Mouse (Mus musculus) c-Kit-positive CD71-negative TER-119-negative erythroid progenitor cells, embryonic 14.5 days (primary cell): ENCODE measurements around the gene Atp6v0a2.
"Not testable (repeated sequence)": the region's sequence is repeated elsewhere in the genome, so short reads cannot be mapped to it uniquely, and the experiment has no call there.

ENCODE experiments used
- DNase-seq: peaks from one replicate; pipeline ENCODE4 v3.0.0-alpha.2; 2013; ENCODE audit warnings: low read depth

Atp6v0a2 gene

GRCm38 (mm10) chr5:124628448-124629363 is at the start of gene Atp6v0a2:
Atp6v0a2 (plus strand) TSS chr5:124628576.
- DNase-seq, result peak; percentile 80

GRCm38 (mm10) chr5:124578633-124579317 is 49.6 kb upstream of the Atp6v0a2 start, which contains the start of the genes Eif2b1 and Gtf2h3:
Eif2b1 (minus strand) TSS chr5:124579131.
Gtf2h3 (plus strand) TSS chr5:124579140.
- peak; percentile 91 for DNase-seq

GRCm38 (mm10) chr5:124582515-124582914 is 45.9 kb upstream of the Atp6v0a2 start:
- DNase-seq, result no peak

- DNase-seq, result no peak
Observed at GRCm38 (mm10) chr5:124592768-124593167, 35.6 kb upstream of the Atp6v0a2 start.

- DNase-seq, result peak; percentile 73
Observed at GRCm38 (mm10) chr5:124598224-124599174, 29.9 kb upstream of the Atp6v0a2 start.

GRCm38 (mm10) chr5:124599726-124600125 is 28.6 kb upstream of the Atp6v0a2 start:
- not testable (repeated sequence) for DNase-seq

- peak; percentile 52 for DNase-seq
Observed at GRCm38 (mm10) chr5:124602349-124602748, 26.0 kb upstream of the Atp6v0a2 start.

GRCm38 (mm10) chr5:124604296-124604695 is 24.1 kb upstream of the Atp6v0a2 start:
- DNase-seq, result no peak

- DNase-seq, result no peak
Observed at GRCm38 (mm10) chr5:124605041-124605622, 23.2 kb upstream of the Atp6v0a2 start.

GRCm38 (mm10) chr5:124610965-124611364 is 17.4 kb upstream of the Atp6v0a2 start:
- DNase-seq, result peak; percentile 28

GRCm38 (mm10) chr5:124614709-124615108 is 13.7 kb upstream of the Atp6v0a2 start:
- DNase-seq, result no peak

- DNase-seq, result no peak
Observed at GRCm38 (mm10) chr5:124618711-124619110, 9.7 kb upstream of the Atp6v0a2 start.

- DNase-seq, result no peak
Observed at GRCm38 (mm10) chr5:124621362-124621761, 7.0 kb upstream of the Atp6v0a2 start.

- DNase-seq, result no peak
Observed at GRCm38 (mm10) chr5:124622890-124623289, 5.5 kb upstream of the Atp6v0a2 start.

GRCm38 (mm10) chr5:124624291-124624690 is 4.1 kb upstream of the Atp6v0a2 start:
- no peak for DNase-seq

GRCm38 (mm10) chr5:124629641-124630040 is 1.3 kb downstream of the Atp6v0a2 start:
- no peak for DNase-seq

GRCm38 (mm10) chr5:124631685-124632084 is 3.3 kb downstream of the Atp6v0a2 start:
- DNase-seq, result no peak

- DNase-seq, result no peak
Observed at GRCm38 (mm10) chr5:124632461-124632860, 4.1 kb downstream of the Atp6v0a2 start.

- no peak for DNase-seq
Observed at GRCm38 (mm10) chr5:124633425-124633824, 5.0 kb downstream of the Atp6v0a2 start.

- not testable (repeated sequence) for DNase-seq
Observed at GRCm38 (mm10) chr5:124635068-124635467, 6.7 kb downstream of the Atp6v0a2 start.

GRCm38 (mm10) chr5:124636139-124636538 is 7.8 kb downstream of the Atp6v0a2 start:
- DNase-seq, result no peak
